Mouse (Mus musculus) stomach, embryonic 16.5 days (tissue): Measurements from ENCODE around the gene Npas1. TPM values are rescaled to one million over a fixed set of nuclear protein-coding genes. Genes with fewer than 3 reads are reported as not detected.

ENCODE experiments used
- ATAC-seq: fragments of 200-750 bp; cut with Nextera tagmentation; 2 replicates; pipeline ENCODE4 v1.8.0; 2017; ENCODE audit warnings: moderate number of reproducible peaks, moderate TSS enrichment; ENCODE audit not compliant: insufficient read depth, low FRiP score
- H3K27ac ChIP-seq: fragments of 300-500 bp; sonication (generic); 2 replicates; pipeline ENCODE4 v1.5.1; 2014; ENCODE audit warnings: low read length
- H3K27me3 ChIP-seq: fragments of 300-500 bp; sonication (generic); 2 replicates; pipeline ENCODE4 v1.6.1; 2014; ENCODE audit warnings: low read length, control low read depth, mixed read lengths; ENCODE audit not compliant: control insufficient read depth, insufficient read depth
- H3K36me3 ChIP-seq: fragments of 300-500 bp; sonication (generic); 2 replicates; pipeline ENCODE4 v1.6.1; 2014; ENCODE audit warnings: low read length; ENCODE audit not compliant: control insufficient read depth, insufficient read depth
- H3K4me1 ChIP-seq: fragments of 300-500 bp; sonication (generic); 2 replicates; pipeline ENCODE4 v1.6.1; 2014; ENCODE audit warnings: low read length, control low read depth, mixed read lengths; ENCODE audit not compliant: control insufficient read depth, insufficient read depth
- H3K4me2 ChIP-seq: fragments of 300-500 bp; sonication (generic); 2 replicates; pipeline ENCODE4 v1.6.1; 2014; ENCODE audit warnings: low read depth, low read length, mixed read lengths
- H3K4me3 ChIP-seq: fragments of 300-500 bp; sonication (generic); replicated peaks from 2 replicates; pipeline ENCODE4 v1.5.1; 2014; ENCODE audit warnings: mild to moderate bottlenecking, low read length
- H3K9ac ChIP-seq: fragments of 300-500 bp; sonication (generic); 2 replicates; pipeline ENCODE4 v1.6.1; 2014; ENCODE audit warnings: low read length
- H3K9me3 ChIP-seq: fragments of 300-500 bp; sonication (generic); replicated peaks from 2 replicates; pipeline ENCODE4 v1.6.1; 2016; ENCODE audit warnings: low read length, control low read depth; ENCODE audit not compliant: control insufficient read depth
- WGBS: fragments of 180-500 bp; shearing (Covaris S2); extraction: QIAGEN DNeasy Blood & Tissue Kit; methylation state at CpG from one replicate; pipeline ENCODE4 v1.1.7; 2014; 5-methylcytosine and 5-hydroxymethylcytosine counted together
- polyA plus RNA-seq: library from polyadenylated mRNA; unstranded; fragments of >200 nt; fragmentation: Nextera tagmentation; extraction: Ambion mirVana; gene quantifications from 2 replicates; pipeline ENCODE4 v1.2.1, GENCODE M21; 2015

The Npas1 gene
- polyA plus RNA-seq, 1 experiment from 2014 or later = 0.26 TPM

DNA sequence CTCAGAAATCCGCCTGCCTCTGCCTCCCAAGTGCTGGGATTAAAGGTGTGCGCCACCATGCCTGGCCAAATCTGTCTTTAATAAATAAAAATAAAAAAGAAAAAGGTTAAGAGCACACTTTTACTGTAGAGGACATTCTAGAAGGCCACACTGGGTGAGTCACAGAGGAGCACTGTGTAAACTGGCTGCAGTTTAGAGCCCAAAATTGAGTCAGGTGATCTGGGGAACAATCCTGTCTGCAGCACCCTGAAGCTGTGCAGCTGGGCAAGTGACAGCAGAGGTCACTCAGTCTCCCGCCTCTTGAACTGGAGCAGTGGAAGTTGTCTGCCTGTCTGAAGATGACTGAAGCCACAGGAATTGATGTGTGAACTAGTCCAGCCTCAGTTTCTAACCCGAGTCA, 24.0 kb upstream of the Npas1 start:
- no peaks in the 10 kb centered on the region for H3K9me3 ChIP-seq
- no peak for ATAC-seq
- no peaks in the 10 kb centered on the region for H3K27me3 ChIP-seq
- no peak overlapping the region for H3K9ac ChIP-seq
- H3K4me1 ChIP-seq = no peaks in the 10 kb centered on the region
- WGBS = 86% methylated on average over 4 of the region's 4 CpGs
- H3K4me2 ChIP-seq = no peak overlapping the region
- no peak overlapping the region for H3K27ac ChIP-seq
- no peak overlapping the region for H3K4me3 ChIP-seq
- peaks cover 17% of the 10 kb centered on the region for H3K36me3 ChIP-seq

DNA sequence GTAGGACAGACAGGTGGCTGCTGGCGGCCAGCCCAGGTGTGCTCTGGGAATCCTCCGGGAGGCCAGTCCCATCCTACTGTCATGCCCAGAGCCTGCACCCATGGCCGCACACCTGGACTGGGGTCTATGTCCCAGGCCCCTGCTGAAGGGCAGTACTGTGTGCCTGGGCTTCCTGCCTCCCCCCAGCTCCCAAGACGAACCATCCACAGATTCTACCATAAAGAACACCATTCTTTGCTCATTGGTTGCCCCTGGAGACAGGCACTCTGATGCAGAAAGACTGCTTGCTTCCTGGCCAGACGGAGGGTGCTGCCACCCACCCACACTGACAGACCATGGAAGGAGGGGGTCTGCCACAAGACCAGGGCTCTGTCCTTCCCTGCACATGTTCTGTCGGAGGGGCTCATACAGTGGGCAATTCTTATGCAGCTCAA, 22.2 kb upstream of the Npas1 start:
- peaks cover 22% of the 10 kb centered on the region for H3K36me3 ChIP-seq
- no peaks in the 10 kb centered on the region for H3K27me3 ChIP-seq
- 83% methylated on average over 6 of the region's 6 CpGs for WGBS
- H3K4me1 ChIP-seq = no peaks in the 10 kb centered on the region
- no peaks in the 10 kb centered on the region for H3K9me3 ChIP-seq
- H3K4me2 ChIP-seq = no peak overlapping the region
- no peak for ATAC-seq
- H3K4me3 ChIP-seq = no peak overlapping the region
- H3K9ac ChIP-seq = no peak overlapping the region
- no peak overlapping the region for H3K27ac ChIP-seq

DNA sequence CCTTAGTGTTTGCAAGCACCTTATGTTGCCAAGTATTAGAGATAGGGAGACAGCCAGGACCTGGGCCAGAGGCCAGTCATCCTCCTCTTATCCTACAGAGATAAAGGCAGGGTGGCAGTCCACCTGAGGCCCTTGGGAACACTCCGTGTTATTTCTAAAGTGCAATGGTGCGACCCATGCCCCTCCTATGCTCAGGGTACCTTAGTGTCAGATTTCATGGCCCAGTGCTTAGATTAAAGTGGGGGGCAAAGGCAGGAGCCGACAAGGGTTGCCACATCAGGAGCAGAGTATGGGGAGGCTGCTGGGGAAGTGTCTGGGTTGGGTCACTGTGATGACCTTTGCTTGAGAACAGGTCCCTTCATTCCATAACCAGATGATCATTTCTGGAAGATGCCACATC, 18.7 kb upstream of the Npas1 start:
- Histone ChIP-seq H3K9ac (no peak overlapping the region), H3K4me3 (no peak overlapping the region), H3K4me1 (no peaks in the 10 kb centered on the region), H3K27me3 (no peaks in the 10 kb centered on the region), H3K36me3 (peaks cover 10% of the 10 kb centered on the region), H3K4me2 (no peak overlapping the region), H3K9me3 (no peaks in the 10 kb centered on the region), H3K27ac (no peak overlapping the region)
- no peak for ATAC-seq
- WGBS = 76% methylated on average over 3 of the region's 3 CpGs

DNA sequence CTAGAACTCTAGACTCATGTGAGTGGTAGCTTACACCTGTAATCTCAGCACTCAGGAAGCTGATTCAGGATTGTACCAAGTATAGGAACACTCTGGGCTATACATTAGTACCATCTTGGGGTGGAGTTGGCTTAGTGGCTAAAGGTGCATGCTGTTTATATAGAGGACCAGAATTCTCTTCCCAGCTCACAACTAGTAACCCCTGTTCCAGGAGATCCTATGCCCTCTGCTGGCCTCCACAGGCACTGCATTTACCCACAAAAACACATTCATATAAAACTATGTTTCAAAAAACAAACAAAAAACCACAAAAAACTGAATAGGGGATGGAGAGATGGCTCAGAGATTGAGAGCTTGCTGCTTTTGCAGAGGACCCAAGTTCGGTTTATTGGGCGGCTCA, 15.8 kb upstream of the Npas1 start:
- H3K4me1 ChIP-seq = no peaks in the 10 kb centered on the region
- no peak for ATAC-seq
- H3K4me2 ChIP-seq = no peak overlapping the region
- 25% methylated on average over 2 of the region's 2 CpGs for WGBS
- no peaks in the 10 kb centered on the region for H3K27me3 ChIP-seq
- H3K36me3 ChIP-seq = peaks cover 10% of the 10 kb centered on the region
- H3K4me3 ChIP-seq = no peak overlapping the region
- no peaks in the 10 kb centered on the region for H3K9me3 ChIP-seq
- no peak overlapping the region for H3K27ac ChIP-seq
- H3K9ac ChIP-seq = no peak overlapping the region

DNA sequence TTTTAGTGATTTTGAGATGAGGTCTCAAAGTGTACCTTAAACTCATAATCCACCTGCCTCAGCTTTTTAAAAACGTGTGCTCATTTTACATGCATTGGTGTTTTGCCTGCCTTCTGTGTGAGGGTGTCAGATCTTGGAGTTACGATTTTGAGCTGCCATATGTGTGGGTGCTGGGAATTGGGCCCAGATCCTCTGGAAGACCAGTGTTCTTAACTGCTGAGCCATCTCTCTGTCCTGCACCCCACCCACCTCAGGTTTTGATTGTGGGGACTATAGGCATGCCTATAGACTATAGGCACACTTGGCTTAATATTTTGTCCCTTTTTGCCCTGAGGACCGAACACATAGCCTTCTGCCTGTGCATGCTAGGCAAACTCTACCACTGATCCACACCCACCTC, 14.7 kb upstream of the Npas1 start:
- Histone ChIP-seq H3K9ac (no peak overlapping the region), H3K4me2 (no peak overlapping the region), H3K4me3 (no peak overlapping the region), H3K9me3 (no peaks in the 10 kb centered on the region), H3K27me3 (no peaks in the 10 kb centered on the region), H3K36me3 (peaks cover 10% of the 10 kb centered on the region), H3K27ac (no peak overlapping the region), H3K4me1 (no peaks in the 10 kb centered on the region)
- no peak for ATAC-seq
- 59% methylated on average over 3 of the region's 3 CpGs for WGBS

DNA sequence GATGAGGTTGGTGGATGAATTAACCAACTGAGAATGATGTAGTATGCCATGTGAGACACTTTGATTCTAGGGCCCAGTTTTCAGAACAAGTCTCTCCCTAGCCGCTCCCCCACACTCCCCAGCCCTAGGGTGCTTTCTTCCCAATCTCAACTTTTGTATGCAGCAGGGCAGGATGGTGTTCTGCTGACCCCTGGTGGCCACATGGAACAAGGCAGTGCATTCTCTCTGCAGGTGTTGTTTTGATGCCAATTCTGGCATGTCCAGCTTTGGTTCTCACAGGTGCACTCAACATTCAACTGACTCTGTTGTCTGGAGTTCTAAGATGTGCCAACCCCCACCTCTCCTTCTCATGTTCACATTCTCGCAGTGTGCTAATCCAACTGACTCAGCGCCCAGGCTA, 14.2 kb upstream of the Npas1 start:
- peaks cover 7% of the 10 kb centered on the region for H3K36me3 ChIP-seq
- 28% methylated on average over 3 of the region's 3 CpGs for WGBS
- no peak overlapping the region for H3K27ac ChIP-seq
- H3K9me3 ChIP-seq = no peaks in the 10 kb centered on the region
- H3K4me1 ChIP-seq = no peaks in the 10 kb centered on the region
- H3K4me3 ChIP-seq = no peak overlapping the region
- no peaks in the 10 kb centered on the region for H3K27me3 ChIP-seq
- no peak overlapping the region for H3K4me2 ChIP-seq
- no peak for ATAC-seq
- no peak overlapping the region for H3K9ac ChIP-seq

DNA sequence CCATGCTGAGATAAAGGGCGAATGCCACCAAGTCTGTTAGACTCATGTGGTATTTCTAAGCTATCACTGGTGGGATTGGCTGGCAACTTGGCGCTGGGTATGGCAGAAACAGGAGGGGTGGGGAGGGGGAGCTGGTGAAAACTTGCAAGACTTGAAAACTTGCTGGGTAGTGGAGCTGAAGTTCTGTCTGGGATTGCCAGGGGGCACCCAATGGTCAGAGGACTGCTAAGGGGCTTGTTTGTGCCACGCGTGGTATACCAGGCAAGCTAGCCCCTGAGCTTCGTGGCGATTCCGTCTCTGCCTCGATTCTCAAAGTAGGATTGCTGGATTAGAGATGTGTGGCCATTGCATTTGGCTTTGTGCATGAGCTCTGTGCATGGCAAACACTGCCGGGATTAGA, 12.4 kb upstream of the Npas1 start:
- Histone ChIP-seq H3K4me2 (no peak overlapping the region), H3K27ac (no peak overlapping the region), H3K9ac (no peak overlapping the region), H3K4me3 (no peak overlapping the region), H3K9me3 (no peaks in the 10 kb centered on the region), H3K27me3 (no peaks in the 10 kb centered on the region), H3K36me3 (no peaks in the 10 kb centered on the region), H3K4me1 (no peaks in the 10 kb centered on the region)
- WGBS = 83% methylated on average over 9 of the region's 9 CpGs
- ATAC-seq = no peak

DNA sequence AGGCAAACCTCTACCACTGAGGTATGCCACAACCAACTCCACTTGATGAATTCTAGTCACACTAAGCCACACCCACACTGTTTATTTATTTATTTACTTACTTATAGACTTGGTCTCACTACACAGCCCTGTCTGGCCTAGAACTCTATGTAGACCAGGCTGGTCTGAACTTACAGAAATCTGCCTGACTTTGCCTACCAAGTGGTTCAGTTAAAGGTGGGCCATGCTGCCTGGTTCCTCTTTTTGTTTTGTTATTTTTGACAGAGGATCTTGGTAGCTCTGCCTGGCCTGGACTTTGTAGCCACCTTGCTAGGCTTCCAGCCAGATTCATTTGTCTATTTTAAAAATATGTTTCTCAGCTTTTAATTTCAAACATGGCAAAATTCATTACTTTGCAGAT, 11.3 kb upstream of the Npas1 start:
- no peak overlapping the region for H3K27ac ChIP-seq
- no peak overlapping the region for H3K4me3 ChIP-seq
- H3K4me2 ChIP-seq = no peak overlapping the region
- H3K36me3 ChIP-seq = no peaks in the 10 kb centered on the region
- H3K9ac ChIP-seq = no peak overlapping the region
- no peak for ATAC-seq
- no peaks in the 10 kb centered on the region for H3K4me1 ChIP-seq
- H3K9me3 ChIP-seq = no peaks in the 10 kb centered on the region
- no peaks in the 10 kb centered on the region for H3K27me3 ChIP-seq

DNA sequence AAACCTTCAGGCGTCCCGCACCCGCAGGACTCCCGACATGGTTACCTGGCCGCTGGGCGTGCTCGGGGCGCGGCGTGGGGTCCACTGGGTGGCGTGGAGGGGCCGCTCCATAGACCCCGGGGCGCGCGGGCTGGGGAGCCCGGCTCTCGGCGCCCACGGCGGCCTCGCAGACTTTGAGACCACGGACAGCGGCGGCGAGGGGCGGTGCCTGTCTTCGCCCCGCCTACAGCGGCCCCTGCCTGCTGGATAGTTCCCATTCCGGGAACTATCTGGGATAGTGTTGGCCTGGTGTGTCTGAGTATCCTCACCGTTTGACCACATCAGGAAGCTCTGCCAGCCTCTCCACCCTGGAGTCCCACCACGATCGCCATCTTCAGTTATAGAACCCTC, 933 bp downstream of the Npas1 start:
- Histone ChIP-seq H3K27me3 (peaks cover 57% of the 10 kb centered on the region), H3K36me3 (no peaks in the 10 kb centered on the region), H3K9ac (no peak overlapping the region), H3K4me2 (peak overlapping the region; percentile 53), H3K9me3 (no peaks in the 10 kb centered on the region), H3K4me3 (peak overlapping the region; percentile 39), H3K4me1 (peaks cover 18% of the 10 kb centered on the region; the same call in 1 of the 2 replicates), H3K27ac (no peak overlapping the region)
- 0 out of 2 replicates have a peak, but pooled peaks have one; percentile 12 for ATAC-seq
- WGBS = 2% methylated on average over 34 of the region's 34 CpGs
